Mouse (Mus musculus): Measurements from ENCODE around the gene Coro2a. TPM values are rescaled to one million over a fixed set of nuclear protein-coding genes. Genes with fewer than 3 reads are reported as not detected.

Gene Coro2a
- total RNA-seq, 1 experiment from 2014 or later, result 3.3 TPM

Other genes with a start within 250 kb of the Coro2a start
- gene Trmo, start 212.8 kb downstream of the Coro2a start, total RNA-seq (2021), result 6.5 and 6.6 TPM in 2 replicates
- 1.2 and 9.0 TPM in 2 replicates for gene Hemgn, start 188.7 kb downstream of the Coro2a start, total RNA-seq (2021)
- gene Anp32b, start 151.3 kb downstream of the Coro2a start, total RNA-seq (2021), result 156 and 162 TPM in 2 replicates
- 31.5 and 43.4 TPM in 2 replicates for gene Nans, start 113.0 kb downstream of the Coro2a start, total RNA-seq (2021)
- gene Trim14, start 66.1 kb downstream of the Coro2a start, total RNA-seq (2021), result 7.7 and 8.0 TPM in 2 replicates
- 2.0 and 3.1 TPM in 2 replicates for gene Tbc1d2, start 48.0 kb upstream of the Coro2a start, total RNA-seq (2021)

All from adrenal gland, postnatal 14 days (tissue).